Comparison of ENCODE assay signal across 21 mouse cellular contexts in the genomic region with DNA sequence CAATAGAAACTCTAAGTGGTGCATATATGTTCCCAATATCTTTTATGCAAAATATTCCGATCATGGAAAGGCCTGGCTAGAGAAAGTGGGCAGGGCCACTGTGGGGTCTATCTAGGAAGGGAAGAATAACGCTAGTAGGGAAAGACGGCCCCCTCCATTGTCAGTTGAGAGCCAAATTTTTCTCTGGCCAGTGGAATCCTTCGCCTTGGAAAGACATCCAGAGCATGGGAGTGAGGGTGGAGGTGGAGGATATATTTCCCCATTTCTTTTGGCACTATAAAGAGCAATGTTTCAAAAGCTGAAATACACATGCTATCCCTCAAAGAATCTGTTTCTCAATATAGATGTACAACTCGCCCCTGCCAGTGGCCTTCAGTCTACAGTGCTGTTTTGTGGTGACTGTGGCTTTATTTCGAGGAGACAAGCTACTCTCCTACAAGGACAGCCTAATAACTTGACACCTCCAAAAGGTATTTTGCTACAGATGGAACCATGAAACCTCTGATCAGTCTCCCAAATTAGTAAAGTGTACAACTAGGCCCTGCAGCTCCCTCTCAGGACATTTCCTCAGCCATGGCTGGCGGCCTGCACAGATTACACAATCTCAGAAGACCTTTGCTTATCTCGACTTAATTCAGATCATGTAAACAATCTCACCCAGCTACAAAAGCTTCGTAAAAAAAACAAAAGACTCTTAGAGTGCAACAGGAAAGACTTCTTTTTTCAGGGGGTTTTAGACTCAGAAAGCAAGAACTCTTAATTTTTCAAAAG. TPM values are rescaled to one million over a fixed set of nuclear protein-coding genes. Genes with fewer than 3 reads are reported as not detected.
DNase-seq lines count a peak whose midpoint lies in the region; ATAC-seq and TF ChIP-seq lines count a peak whose summit lies in the region.
"Had no signal": no experiment of that assay in that cellular context is flagged by ENCODE, and none has a peak within 500 bp of the region (broad histone marks: within the 10 kb centered on the region; RNA-seq: fewer than 3 reads in every experiment).

No protein-coding gene starts in this region.

- no peak for TF ChIP-seq CTCF in kidney, postnatal 0 days (IDR thresholded peaks at IDR 0.05; ENCODE audit: low read depth)

- H3K27me3 ChIP-seq in kidney, postnatal 0 days (ENCODE audit: insufficient read depth, low read length) = no peaks in the 10 kb centered on the region
- H3K27me3 ChIP-seq: midbrain, embryonic 13.5 days; Patski had no signal

- no peak overlapping the region for H3K27ac ChIP-seq in kidney, postnatal 0 days
- H3K27ac ChIP-seq in brown adipose tissue, adult 24 weeks (replicated peaks; ENCODE audit: low read depth, low read length) = peak overlapping the region; percentile 59
- H3K27ac ChIP-seq: embryonic facial prominence, embryonic 10.5 days; hindbrain, embryonic 14.5 days; midbrain, embryonic 13.5 days had no signal

- no peak overlapping the region for H3K9ac ChIP-seq in kidney, postnatal 0 days (ENCODE audit: low read depth, low read length)
- H3K9ac ChIP-seq: hindbrain, embryonic 14.5 days; midbrain, embryonic 13.5 days had no signal

- peak; percentile 38 to 53 for DNase-seq in adrenal gland, postnatal 36 days
- DNase-seq in adrenal gland, postnatal 25 days = no peak
- peak; percentile 18 for DNase-seq in kidney, postnatal 0 days (ENCODE audit: low spot score)
- no peak for DNase-seq in kidney, postnatal 4 days
- peak; percentile 32 for DNase-seq in lung, postnatal 10 days
- no peak for DNase-seq in frontal cortex, postnatal 10 days (ENCODE audit: low spot score in 2 of 2)
- no peak for DNase-seq in retina, embryonic 14.5 days (ENCODE audit: low spot score)
- DNase-seq: heart, postnatal 10 days; kidney, adult 11 months; kidney, postnatal 36 days; layer of hippocampus, postnatal 36 days; right cerebral cortex, postnatal 14 days; thymus, adult 18-20 months had no signal

- H3K4me1 ChIP-seq in kidney, postnatal 0 days (replicated peaks; ENCODE audit: insufficient read depth, low read length) = no peaks in the 10 kb centered on the region
- H3K4me1 ChIP-seq in brown adipose tissue, adult 24 weeks (ENCODE audit: control insufficient read depth, insufficient read depth, insufficient read length, low read length) = peaks cover 4% of the 10 kb centered on the region
- H3K4me1 ChIP-seq: midbrain, embryonic 13.5 days had no signal

- no peak for ATAC-seq in kidney, postnatal 0 days (replicated peaks; ENCODE audit: low FRiP score, low read depth)
- ATAC-seq: midbrain, embryonic 13.5 days; Patski had no signal

- no peaks in the 10 kb centered on the region for H3K36me3 ChIP-seq in kidney, postnatal 0 days (ENCODE audit: insufficient read depth, low read length)
- H3K36me3 ChIP-seq: embryonic facial prominence, embryonic 10.5 days; midbrain, embryonic 13.5 days had no signal

- no peaks in the 10 kb centered on the region for H3K9me3 ChIP-seq in kidney, postnatal 0 days (replicated peaks; ENCODE audit: low read length)
- H3K9me3 ChIP-seq: embryonic facial prominence, embryonic 10.5 days; midbrain, embryonic 13.5 days had no signal

- H3K4me2 ChIP-seq in kidney, postnatal 0 days (ENCODE audit: low read length) = no peak overlapping the region
- H3K4me2 ChIP-seq: hindbrain, embryonic 14.5 days; midbrain, embryonic 13.5 days had no signal

- no peak overlapping the region for H3K4me3 ChIP-seq in kidney, postnatal 0 days (replicated peaks; ENCODE audit: low read depth, low read length)
- no peak overlapping the region for H3K4me3 ChIP-seq in brown adipose tissue, adult 24 weeks (ENCODE audit: insufficient read depth, low read depth, low read length)
- H3K4me3 ChIP-seq: embryonic facial prominence, embryonic 10.5 days; erythroblast, embryonic 14.5 days; midbrain, embryonic 13.5 days had no signal

- WGBS in kidney, postnatal 0 days = 71% methylated on average over 9 of the region's 9 CpGs

RNA-seq across cellular contexts. Expression of a gene that starts 4.8 kb away (rescaled TPM):
- total RNA-seq in adrenal gland, postnatal 36 days (2021) = 1,000 to 10,000 TPM; 2,463 to 7,675 TPM
- 7,275 and 7,287 TPM in 2 replicates for total RNA-seq in adrenal gland, postnatal 25 days (2021)
- polyA plus RNA-seq in kidney, postnatal 0 days (2015; fragmentation: Nextera tagmentation; extraction: Ambion mirVana) = 147 and 160 TPM in 2 replicates
- polyA plus RNA-seq in brown adipose tissue, adult 24 weeks (2012; ENCODE audit: insufficient read depth, insufficient read length, missing spikeins) = 171 and 175 TPM in 2 replicates
- polyA plus RNA-seq: embryonic facial prominence, embryonic 10.5 days; erythroblast, embryonic 14.5 days had no signal

RNA-seq across cellular contexts. Expression of a gene that starts 38.4 kb away (rescaled TPM):
- total RNA-seq in adrenal gland, postnatal 36 days (2021) = 10 to 100 TPM in 1 of 2 experiments, 1 to 10 TPM in 1; 8.7 to 55.5 TPM
- total RNA-seq in adrenal gland, postnatal 25 days (2021) = 37.9 and 41.2 TPM in 2 replicates
- polyA plus RNA-seq in kidney, postnatal 0 days (2015; fragmentation: Nextera tagmentation; extraction: Ambion mirVana) = 0.55 and 0.88 TPM in 2 replicates
- 0.83 and 1.2 TPM in 2 replicates for polyA plus RNA-seq in brown adipose tissue, adult 24 weeks (2012; ENCODE audit: insufficient read depth, insufficient read length, missing spikeins)
- polyA plus RNA-seq: embryonic facial prominence, embryonic 10.5 days; erythroblast, embryonic 14.5 days had no signal

RNA-seq across cellular contexts. Expression of a gene that starts 57.1 kb away (rescaled TPM):
- not detected for total RNA-seq in adrenal gland, postnatal 36 days (2021)
- total RNA-seq in adrenal gland, postnatal 25 days (2021) = not detected in 2 replicates
- 0.83 and 0.91 TPM in 2 replicates for polyA plus RNA-seq in kidney, postnatal 0 days (2015; fragmentation: Nextera tagmentation; extraction: Ambion mirVana)
- not detected in 2 replicates for polyA plus RNA-seq in brown adipose tissue, adult 24 weeks (2012; ENCODE audit: insufficient read depth, insufficient read length, missing spikeins)
- total RNA-seq: gastrocnemius, postnatal 4 days; heart, postnatal 10 days; layer of hippocampus, postnatal 36 days; left cerebral cortex, postnatal 36 days had no signal
- polyA plus RNA-seq: embryonic facial prominence, embryonic 10.5 days; erythroblast, embryonic 14.5 days; hindbrain, embryonic 14.5 days; midbrain, embryonic 13.5 days had no signal

Comparison
In these comparisons a context has a peak if more than half of its experiments do, and no peak if none do; other contexts are left out.
1. DNase-seq: peak in adrenal gland, postnatal 36 days (2 of 2), kidney, postnatal 0 days (single experiment) and lung, postnatal 10 days (single experiment); none in adrenal gland, postnatal 25 days (single experiment), kidney, postnatal 4 days (0 of 2), frontal cortex, postnatal 10 days (0 of 2) and retina, embryonic 14.5 days (single experiment).